Mouse (Mus musculus): ENCODE data around the gene Wbp4.
"Not testable (repeated sequence)": the region's sequence is repeated elsewhere in the genome, so short reads cannot be mapped to it uniquely, and the experiment has no call there.

DNA sequence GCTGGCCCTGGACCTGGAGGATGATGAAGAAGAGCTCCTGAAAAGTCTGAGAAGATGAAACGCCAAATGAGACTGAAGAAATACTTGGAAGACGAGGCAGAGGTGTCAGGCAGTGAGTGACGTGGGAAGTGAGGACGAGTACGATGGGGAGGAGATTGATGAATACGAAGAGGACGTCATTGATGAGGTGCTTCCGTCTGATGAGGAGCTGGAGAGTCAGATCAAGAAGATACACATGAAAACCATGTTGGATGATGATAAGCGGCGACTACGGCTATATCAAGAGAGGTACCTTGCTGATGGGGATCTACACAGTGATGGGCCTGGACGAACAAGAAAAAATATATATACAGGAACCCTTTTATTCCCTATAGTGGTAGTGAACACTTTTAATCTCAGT is 44.8 kb upstream of the Wbp4 start:
- not testable (repeated sequence) for TF ChIP-seq CTCF, EP300 (IDR thresholded peaks at IDR 0.05; ENCODE audit: low read depth)
